Mouse (Mus musculus): ENCODE data around the gene Btbd3.

Btbd3 gene

DNA sequence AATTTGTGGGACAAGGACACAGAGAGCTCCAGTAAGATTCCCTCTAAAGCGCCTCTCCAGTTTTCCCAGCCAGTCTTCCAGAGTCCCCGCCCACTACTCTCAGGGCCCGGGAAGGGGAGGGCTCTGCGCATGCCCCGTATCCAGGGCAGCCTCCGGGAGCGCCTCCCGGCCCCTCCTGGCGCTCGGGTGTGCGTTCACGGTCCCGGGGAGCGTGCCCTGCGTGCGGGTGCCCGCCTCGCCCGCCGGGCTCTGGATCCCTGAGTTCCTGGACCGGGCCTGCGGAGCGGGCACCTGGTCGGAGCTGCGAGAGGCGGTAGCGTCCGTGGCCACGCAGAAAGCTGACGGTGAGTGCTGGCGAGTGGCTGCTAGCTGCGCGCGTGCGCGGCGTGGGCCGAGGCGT lies at the start of gene Btbd3:
Btbd3 (plus strand) TSS at position 155 of the 400 bp plus-strand sequence.
- peak; percentile 60 to 66 for DNase-seq

DNA sequence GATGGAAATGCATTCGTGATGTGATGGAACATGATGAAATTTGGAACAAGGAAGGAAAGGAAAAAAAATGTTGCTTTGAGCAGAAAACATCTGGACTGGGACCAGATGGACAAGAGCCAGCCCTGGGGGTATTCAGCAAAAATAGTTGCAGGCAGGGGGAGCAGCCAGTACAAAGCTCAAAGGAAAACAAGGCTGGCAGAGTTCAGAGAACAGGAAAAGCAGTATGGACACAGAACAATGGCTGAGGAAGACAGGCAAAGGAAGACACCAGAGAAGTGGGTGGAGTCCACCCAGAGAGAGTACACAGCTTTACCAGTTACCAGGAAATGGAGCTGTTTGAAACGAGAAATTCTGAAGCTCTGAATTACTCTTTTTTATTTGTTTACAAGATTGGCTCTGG lies 40.8 kb upstream of the Btbd3 start:
- no peak for DNase-seq

DNA sequence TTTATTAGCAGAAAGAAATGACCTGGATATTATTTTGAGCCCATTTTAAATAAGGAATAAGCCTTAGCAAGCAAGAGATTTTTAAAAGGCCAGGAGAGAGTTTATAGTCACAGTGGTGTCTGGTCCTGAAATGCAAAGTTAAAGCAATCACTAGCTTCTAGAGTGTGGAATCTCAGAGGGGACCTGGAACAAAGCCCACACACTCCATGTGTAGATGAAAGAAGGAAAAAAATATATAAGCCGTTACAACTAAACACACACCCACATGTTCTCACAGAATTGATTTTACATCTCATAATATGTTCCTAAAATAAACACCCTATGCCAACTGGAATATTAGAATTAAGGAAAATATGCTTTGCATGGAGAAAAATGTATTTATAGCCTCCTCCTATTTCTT lies 36.1 kb upstream of the Btbd3 start:
- DNase-seq, result no peak

DNA sequence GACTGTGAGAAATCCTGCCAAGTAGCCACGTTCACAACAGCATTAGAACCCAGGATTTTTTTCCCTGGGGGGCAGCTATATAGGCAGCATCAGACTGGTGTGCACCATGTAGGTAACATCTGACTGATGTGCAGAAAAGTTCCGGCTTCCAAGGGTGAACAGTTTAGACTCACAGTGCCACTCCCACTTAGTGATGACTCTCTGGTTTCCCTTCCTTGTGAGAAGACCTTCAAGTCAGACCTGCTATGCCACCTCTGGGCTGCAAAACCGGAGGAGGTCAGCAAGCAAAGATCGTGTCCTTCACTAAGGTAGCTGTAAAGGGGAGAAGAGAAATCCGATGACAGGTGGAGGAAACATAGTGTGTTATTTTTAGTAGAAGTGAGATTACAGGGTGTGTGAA lies 24.1 kb upstream of the Btbd3 start:
- no peak for DNase-seq

DNA sequence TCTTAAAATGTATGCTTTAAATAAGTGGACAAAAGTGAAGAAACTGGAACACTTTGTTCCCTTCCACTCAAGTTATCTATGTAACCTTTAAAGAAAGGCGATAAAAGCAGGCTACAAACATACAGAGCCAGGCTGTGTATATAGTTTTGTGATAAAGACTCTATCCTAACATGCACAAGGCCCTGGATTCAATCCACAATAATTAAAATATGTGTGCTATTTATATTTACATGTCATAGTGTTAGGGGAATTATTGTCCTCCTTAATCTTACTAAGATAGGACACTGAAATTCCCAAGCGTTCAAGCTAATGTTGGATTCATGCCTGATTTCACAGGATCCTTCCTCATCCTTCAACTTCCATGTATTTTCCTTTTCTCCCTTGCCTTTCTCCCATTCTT lies 20.2 kb upstream of the Btbd3 start:
- no peak for DNase-seq

DNA sequence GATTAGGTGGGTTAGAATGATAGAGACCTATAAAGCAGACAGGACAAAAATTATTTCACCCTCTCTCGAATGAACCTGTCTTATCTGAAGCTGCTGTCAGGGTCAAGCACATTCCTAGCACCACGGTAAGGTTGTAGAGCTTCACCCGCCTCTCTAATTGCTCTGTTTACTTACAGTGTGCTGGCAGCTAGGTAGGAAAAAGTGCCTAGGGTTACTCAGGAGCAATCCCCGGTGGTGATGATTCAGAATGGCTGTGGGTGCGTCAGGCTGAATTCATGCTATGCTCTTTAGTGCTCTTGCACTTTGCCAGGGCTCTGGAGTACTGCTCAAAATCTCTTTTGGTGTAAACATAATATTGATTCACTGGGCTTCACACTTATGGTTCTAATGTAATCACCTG lies 13.9 kb upstream of the Btbd3 start:
- DNase-seq, result no peak

DNA sequence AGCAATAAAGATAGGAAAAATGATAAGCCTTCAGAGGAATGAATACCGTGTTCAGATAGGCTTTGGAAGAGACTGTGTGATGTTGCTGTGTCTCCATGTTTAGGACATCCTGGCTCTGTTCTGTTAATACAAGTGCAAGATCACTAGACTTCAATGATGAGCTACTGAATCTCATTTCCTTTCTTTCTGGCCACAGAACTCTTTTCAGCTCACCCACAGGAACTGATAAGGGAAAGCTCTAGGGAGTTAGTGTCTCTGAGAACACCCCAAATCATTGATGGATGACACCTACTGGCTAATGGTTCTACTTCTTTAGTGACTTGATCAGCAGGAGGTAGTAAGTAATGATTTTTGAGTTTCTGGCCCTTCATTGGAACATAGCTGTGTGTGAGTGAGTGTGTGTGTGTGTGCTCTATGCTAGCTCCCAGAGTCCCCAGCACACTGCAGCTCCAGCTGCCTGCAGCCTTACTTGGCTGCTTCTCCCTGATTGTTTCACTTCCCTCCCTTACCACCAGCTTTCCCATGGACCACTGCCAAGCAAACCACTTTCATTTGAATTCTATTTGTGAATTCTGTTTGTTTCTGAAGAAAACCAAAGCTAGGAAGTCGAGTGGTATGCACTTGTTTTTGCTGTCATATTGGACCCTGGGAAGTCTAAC lies 10.6 kb upstream of the Btbd3 start:
- DNase-seq, result no peak

DNA sequence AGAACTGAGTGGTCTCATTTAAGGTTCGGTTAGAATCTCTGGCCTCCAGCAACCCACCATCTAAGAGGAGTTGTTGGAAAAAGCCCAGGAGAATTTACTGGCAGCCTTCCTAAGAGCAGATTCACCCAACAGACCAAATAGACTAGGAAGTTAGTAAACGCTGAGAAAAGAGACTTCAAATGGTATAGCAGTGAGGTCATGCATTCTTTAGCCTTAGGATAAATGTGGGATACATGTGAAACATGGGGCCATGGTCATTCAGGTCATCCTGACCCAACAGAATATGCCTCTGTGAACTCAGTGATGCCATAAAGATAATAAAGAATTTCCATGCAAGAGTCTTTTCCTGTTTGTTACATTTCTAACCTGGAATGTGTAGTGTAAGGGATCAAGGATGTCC lies 8.4 kb upstream of the Btbd3 start:
- DNase-seq, result no peak

DNA sequence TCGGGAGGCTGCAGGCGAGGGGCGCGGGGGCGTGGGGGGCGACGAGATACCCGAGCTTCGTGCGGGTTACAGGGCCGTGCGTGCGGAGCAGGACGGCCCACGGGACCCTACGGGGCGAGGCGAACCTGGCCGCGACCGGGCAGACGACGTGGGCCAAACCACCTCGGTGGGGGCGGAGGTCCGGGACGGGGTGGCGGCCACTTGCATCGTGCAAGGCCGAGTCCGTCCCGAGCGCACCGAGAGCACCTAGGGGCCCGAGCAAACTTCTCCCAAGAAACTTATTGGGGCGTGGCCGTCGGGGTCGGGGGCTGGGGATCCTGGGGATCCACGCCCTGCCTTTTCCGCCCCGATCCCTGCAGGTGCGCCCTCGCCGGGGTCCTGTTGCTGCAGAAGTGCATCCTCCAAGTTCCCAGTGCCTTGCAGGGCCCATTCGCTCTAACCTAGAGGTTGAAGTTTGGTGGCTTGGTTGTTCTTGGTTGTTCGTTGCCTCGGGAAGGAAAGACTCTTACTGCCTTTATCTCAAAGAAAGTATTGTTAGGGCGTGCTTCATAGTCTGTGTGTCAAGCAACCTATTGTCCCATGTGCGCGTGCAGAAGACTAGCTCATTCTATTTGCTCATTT lies 596 bp downstream of the Btbd3 start:
- DNase-seq, result peak; percentile 47 to 57

DNA sequence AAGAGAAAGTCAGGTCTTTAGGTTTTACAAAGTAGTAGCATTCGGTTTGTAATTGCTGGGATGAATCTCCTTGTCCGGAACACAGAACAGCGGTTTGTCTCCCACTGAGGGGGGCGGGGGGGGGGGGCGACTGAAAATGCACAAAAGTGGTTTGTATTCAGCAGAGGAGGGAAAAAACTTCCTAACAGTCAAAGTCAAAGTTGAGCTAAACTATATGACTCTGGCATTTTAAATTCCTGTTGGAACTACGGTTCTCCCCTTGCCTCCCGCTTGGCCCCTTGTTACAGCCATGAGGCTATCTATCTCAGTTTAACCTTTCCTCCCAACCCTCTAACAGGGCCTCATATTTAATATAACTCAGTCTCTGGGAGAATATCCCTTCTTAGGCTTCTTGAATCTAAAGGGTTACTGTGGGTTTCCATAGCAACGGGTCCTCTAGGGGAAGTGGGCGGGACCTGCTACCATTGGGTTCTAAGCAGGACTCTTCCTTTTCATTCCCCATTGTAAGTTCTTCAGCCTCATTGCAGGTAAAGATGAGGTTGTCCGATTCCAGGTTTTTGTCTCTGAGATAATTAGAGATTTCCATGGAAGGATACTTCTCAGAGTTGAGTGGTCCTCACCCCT lies 1.4 kb downstream of the Btbd3 start:
- DNase-seq, result peak; percentile 23 to 57

DNA sequence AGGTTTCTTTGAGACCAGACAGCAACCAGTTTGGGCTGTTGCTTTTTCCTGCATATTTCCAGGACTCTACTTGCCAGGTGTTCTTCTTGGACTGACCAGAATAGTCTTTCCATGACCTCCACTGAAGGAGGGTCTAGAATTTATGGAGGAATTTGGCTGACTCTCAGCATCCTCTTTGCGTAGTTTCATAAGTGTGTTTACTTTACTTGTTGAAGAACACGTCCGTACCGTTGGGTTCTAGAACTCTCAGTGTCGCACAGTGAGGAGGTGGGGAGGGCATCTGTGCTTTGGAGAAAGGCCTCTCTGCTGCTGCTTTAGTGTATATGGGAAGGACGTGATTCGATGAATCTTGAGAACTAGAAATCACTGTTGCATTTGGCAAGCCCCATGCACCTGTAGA lies 4.8 kb downstream of the Btbd3 start:
- no peak for DNase-seq

DNA sequence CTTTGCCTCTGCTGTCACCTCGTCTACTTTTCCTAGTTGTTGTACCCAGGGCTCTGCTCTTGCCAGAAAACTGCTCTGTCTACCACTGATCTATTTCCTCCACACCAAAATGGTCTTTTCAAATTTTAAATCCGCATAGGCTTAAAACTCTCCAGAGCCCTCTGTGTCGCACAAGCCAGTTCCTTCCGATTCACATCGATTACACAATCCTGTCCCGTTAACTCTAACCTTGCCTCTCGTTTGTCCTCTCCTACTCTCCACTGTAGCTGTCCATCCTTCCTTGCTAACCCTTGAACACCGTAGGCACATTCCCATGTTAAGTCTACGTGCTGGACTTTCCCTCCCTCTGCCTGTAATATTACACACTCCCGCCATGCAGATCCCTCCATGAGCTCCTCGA lies 6.5 kb downstream of the Btbd3 start:
- DNase-seq, result no peak

DNA sequence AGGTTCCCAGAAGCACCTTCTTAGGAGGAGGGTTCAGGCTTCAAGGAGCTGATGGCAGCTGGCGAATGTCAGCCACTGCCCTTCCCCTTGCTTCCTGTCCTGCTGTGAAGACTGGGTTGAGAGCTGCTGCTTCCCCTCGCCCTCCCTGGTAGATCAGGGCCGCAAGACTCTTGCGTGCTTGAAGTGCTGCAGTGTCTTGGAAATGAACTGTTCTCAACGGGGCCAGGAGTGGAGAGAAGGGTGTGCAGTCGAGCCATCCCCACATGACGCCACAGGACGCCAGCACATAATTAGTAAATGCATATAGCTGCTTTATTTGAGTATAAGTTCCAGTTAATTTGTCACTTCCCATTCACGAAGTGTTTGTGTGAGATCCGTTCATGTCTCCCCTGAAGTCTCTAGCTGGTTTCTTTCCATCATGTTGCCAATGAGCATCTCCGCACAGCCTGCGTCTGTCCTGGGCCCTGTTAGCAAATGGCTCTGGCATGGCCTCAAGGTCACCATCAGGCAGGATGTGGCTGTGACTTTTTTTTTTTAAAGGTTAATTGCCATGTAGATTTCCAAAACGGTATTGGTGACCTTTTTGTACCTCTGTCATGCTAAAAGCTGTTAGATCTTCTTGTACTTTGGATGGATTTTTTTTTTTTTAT lies 9.1 kb downstream of the Btbd3 start:
- peak; percentile 43 to 66 for DNase-seq

DNA sequence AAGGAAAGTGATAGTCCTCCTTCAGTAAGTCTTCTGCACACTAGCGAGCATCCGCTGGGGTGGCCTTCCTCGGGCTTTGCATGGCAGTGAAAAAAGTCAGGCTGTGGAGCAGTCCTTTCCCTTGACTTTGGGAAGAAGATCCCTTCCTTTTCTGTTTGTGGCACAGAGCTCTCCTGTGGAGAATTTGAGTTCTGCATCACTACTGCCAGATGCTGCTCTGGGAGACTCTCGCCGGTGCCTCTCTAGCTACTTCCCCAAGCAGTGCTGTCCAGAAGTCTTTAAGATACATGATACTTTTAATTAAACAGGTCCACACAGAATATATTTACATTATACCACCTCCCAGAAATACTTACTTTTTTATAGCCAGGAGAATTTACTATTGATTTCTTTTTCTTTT lies 10.3 kb downstream of the Btbd3 start:
- no peak for DNase-seq

DNA sequence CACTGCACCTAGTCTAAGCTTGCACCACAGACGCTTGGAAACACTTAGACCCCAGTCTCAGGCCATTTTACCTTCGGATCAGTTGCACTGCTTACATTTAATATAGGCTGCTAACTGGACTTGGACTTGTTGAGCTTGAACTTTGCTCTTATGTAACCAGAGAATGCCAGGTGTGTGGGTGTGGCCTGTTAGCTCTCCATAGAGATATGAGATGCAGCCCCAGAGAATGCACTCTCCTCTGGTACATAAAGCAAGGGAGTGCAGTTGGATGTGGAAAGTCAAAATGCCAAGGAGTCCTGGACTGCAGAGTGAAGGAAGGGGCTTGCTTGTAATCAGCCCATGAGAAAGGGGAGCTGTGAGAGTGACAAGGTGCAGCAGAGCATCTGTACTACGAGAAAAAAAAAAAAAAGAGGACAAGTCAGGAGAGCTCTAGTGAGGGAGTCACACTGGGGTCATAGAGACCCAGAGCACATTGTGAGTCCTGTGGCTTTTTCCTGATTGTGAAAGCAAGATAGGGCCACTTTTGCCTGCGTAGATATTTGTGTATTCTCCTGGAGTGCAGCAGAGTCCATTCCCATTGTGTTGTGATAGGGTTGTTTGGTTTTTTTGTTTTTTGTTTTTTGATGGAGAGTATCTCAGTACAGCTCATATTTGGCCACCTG lies 11.6 kb downstream of the Btbd3 start:
- DNase-seq, result no peak

DNA sequence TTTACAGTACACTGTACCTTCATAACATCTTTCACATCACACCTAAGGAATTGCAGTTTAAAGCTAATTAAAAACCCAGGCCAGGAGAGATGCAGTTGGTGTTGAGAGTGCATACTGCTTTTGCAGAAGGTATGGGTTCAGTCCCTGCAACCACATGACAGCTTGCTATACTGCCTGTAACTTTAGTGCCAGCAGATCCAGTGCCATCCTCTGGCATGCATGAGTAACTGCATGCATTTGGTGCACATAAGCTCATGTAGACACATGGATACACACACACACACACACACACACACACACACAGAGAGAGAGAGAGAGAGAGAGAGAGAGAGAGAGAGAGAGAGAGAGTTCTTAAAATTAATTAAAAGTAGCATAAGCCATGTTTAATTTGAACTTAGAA lies 13.0 kb downstream of the Btbd3 start:
- DNase-seq, result no peak

DNA sequence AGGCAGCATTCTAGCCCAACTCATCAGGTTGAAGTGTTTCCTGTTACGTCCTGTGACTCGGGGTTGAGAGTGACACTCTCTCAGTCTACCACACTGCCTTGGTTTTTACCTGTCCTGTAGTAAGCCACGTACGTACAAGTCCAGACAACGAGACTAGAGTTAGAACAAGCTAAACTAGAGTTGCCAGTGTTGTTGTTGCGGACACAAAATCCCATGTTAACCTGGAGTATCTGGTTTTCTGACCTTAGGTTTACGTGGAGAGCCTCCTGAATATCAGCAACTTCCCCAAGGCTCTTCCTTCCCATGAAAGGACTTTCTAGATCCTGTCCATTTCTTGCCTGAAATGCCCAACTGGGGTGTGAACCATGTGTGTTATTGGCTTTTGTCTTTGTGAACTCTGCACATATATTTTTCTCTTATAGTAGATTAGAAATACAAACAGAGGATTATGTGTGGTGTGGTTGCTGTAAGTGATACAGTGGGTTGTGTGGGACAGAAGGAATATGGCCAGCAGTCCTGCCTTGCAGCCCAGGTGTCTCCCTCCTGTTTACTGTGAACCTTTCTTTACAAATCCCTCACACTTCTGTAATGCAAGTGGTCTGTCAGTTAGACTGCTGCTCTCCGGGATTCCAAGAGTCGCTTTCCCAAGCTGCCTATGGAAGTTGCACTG lies 17.2 kb downstream of the Btbd3 start:
- no peak for DNase-seq

DNA sequence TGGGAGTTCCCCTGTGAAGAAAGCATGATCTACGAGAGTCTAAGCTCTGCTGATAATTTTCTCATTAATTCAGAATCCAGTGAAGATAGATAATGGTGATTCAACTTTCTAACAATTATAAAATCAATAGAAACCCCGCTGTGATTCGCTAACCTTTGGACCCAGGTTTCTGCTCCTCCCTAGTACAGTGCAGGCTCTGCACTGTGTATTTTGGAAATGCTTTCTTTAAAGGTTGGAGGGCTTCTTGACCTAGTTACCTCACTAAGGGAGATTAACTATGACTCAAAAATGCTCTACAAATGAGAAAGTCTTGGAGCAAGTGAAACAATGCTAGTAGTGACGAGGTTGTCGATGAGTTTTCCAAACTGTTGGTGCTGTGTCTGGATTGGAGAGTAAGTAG lies 17.7 kb downstream of the Btbd3 start:
- no peak for DNase-seq

DNA sequence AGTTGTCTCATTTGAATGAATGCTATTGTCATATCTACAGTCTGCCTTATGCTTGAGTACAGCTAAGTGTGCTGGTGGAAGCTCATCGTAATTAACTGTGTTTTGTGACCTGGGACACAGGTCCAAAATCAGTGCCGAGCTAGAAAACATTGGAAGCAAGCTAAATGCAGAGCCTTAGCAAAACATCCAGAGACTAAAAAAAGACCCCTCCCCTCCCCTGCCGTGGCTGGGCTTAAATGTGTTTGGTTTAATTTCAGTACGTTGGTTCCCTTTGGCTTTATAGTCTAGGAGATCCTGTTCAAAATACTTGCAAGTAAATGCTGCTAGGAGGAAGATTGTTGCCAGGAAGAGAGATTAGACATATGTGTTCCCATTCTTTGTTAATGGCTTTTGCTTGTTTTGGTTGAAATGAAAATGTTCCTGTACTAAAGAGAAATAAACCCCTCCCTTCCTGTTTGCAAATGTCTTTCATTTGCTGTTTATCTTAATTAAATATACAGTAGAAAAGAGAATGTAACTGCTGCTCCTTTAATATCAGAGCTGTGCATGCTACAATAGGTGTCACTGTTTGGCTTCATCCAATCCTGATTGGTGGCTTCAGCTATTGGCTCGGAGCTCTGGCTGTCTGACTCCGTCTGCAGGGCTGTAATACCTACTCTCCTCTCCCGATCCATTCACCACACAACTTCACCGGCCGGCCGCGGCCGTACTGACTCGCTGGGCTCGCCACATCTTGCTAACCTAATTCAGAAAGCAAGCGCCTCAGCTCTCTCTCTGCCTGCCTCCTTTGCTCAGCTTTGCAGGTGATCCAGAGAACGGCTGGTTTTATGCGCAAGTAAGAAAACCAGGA lies 21.7 kb downstream of the Btbd3 start:
- no peak for DNase-seq

DNA sequence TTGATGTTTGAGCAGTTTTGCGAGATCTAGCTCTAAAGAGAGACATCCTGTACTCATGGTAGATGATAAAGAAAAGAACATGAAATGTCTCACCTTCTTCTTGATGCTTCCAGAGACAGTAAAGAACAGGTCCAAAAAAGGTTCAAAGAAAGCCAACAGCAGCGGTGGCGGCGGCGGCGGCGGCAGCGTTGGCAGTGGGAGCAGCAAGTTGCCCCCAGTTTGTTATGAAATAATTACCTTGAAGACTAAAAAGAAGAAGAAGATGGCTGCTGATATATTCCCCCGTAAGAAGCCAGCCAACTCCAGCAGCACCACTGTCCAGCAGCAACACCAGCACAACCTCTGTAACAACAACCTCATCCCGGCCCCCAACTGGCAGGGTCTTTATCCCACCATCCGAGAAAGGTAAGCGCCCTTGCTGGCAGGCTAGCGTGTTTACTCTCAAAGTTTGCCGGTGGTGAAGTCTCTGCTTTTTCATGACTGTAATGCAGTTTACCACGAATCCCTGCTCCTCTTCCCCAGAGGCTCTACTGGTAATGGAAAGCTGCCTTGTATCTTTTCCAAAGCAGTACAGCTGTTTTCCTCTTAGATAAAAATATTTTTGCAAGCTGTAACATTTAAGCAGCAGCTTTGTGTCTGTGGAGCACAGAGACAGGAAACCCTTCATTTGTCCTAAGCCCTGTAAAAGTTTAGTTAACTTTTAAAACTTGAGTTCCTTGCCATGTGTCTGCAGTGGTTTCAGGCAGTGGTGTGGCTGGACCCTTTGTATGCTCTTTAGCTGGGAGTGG lies 22.7 kb downstream of the Btbd3 start:
- no peak for DNase-seq

DNA sequence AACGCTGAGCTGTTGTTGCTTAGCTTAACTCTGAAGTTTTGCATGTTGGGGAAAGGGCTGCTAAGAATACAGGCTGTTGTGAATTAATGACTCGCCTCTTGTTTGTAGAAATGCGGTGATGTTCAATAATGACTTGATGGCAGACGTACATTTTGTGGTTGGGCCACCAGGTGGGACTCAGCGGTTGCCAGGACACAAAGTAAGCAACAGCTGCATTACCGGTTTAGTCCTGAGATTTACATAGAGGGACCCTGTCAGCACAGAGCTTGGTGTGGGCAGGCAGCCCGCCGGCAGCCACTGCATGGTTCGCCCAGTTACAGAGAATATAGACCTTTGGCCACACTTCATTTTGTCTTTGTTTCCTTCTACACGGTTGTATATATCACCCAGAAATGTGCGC lies 23.3 kb downstream of the Btbd3 start:
- no peak for DNase-seq
